Mouse (Mus musculus): Measurements from ENCODE around the gene Elmsan1. TPM values are rescaled to one million over a fixed set of nuclear protein-coding genes. Genes with fewer than 3 reads are reported as not detected.

The Elmsan1 gene
- total RNA-seq, 1 experiment from 2014 or later: 18.7 TPM

GRCm38 (mm10) chr12:84215758-84216440 lies 2.8 kb downstream of the Elmsan1 start:
- DNase-seq: no peak

- DNase-seq: no peak
These were observed 4.0 kb downstream of the Elmsan1 start for GRCm38 (mm10) chr12:84214495-84215175.

- peak; percentile 87 for DNase-seq
These were observed 6.4 kb downstream of the Elmsan1 start for GRCm38 (mm10) chr12:84212297-84212696.

DNA sequence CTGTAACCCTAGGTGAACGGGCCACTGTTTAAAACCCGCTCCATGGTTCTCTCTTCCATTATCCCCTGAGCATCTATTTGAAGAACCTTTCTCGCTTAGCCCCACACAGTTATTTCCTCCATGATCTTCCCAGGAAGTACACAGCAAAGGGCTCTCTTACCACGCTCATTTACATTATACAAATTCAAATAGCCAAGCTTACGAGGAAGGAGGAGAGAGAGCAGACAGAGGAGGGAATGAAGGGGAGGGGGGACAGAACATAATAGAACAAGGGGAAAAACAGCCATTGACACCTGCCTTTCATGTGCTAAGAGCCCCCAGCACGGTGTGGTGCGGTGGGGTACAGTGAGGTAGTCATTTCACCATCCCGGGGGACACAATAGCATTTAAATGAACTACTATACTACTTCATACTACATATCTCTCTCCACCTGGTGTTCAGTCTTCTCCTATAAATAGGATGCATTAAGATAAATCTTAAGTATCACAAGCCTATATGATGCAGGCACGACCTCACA lies 7.6 kb downstream of the Elmsan1 start:
- DNase-seq: no peak

- DNase-seq: no peak
These were observed 8.4 kb downstream of the Elmsan1 start for GRCm38 (mm10) chr12:84210288-84210687.

DNA sequence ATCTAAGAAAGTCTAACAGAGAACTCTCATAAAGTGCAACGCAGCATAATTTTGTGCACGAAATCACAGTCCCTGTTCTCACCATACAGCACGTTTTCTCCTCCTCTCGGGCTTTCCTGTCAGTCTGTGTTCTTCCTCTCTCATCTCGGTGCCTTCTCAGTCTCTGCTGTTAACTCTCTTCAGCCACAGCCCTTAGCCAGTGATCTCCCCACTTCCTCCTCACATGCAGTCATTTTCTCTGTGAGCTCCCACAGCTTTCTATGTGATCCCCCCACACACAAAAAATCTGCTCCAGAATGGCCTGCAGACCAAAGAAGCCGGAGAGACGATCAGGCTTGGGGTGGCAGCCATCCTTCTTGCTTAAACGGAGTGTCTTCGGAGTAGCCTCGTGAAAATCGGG lies 9.6 kb downstream of the Elmsan1 start:
- no peak for DNase-seq

GRCm38 (mm10) chr12:84207209-84207817 lies 11.4 kb downstream of the Elmsan1 start:
- DNase-seq: peak; percentile 61

DNA sequence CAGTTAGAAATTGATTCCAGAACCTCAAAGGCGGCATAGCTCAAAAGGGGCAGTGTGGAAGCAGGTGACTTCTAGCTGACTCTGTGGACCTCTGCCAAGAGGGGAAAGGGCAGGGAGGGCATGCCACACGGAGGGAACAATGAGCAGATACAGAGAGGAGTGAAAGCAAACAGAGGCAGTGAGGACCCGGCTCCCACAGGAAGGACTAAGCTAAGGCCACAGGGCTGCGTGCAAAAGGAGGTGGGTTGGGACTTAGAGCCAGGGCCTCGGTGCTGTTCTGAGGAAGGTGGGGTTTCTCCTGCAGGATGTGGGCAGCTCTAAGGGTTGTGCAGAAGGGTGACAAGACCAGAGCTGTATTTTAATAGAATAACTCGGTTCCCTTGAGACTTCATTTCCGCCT lies 12.2 kb downstream of the Elmsan1 start:
- no peak for DNase-seq

GRCm38 (mm10) chr12:84205659-84206185 lies 13.0 kb downstream of the Elmsan1 start:
- no peak for DNase-seq

GRCm38 (mm10) chr12:84204662-84205061 lies 14.0 kb downstream of the Elmsan1 start:
- no peak for DNase-seq

DNA sequence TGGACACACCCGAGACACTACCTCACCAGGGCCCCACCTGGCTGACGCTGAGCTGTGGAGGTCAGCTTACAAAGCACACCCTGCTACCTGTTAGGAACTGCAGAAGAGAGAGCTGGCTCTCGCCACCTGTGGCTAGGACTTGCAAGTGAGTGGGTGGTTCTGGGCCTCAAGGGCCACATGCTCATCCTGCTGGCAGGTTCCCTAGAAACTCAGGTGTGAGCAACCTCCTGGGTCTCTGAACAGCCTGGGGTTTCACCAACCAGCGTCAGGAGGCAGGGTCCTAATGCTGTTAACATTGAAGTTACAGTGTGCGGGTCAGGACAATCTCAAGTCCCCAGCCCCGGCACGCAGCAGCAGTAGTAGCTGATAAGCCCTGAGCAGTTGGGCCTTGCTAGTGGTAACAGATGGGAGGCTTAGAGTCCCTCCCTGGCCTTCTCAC lies 14.9 kb downstream of the Elmsan1 start:
- peak; percentile 4 for DNase-seq

GRCm38 (mm10) chr12:84203170-84203777 lies 15.4 kb downstream of the Elmsan1 start:
- no peak for DNase-seq

GRCm38 (mm10) chr12:84202561-84202960 lies 16.1 kb downstream of the Elmsan1 start:
- no peak for DNase-seq

DNA sequence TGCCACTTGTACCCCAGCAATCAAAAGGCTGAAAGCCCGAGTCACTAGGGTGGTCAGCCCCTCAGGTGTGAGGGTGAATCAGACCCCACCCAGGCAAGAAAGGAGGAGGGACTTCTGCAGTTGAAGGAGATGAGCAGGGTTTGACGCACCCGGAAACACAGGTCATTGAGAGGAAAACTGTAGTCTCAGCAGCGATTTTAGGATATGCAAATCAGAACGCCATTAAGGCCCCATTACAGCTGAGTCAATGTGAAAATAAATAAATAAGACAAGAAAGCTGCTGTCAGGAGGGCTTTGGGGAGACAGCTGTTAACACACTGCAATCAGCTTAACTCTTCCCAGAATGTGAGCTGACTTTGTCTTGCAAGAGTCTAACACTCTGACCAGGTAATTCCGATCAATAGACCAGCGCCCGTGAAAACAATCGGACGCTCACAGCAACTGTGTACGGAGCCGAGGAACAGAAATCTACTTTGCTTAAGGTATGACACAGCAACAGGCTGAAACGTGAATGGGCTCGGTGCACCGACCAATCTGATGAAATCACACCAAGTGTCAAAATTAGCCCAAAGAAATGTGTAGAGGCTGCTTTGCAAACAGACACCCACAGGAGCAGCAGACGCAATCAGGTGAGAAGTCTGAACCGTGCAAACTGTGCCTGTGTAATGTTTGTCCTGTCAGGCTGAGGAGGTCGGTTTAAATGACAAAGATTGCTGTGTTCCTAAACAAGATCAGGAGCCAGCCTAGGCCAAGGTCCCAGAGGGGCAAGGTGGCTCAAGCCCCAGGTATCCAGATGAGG lies 16.8 kb downstream of the Elmsan1 start:
- DNase-seq: no peak

GRCm38 (mm10) chr12:84201222-84201621 lies 17.5 kb downstream of the Elmsan1 start:
- DNase-seq: no peak

GRCm38 (mm10) chr12:84198880-84199279 lies 19.8 kb downstream of the Elmsan1 start:
- no peak for DNase-seq

DNA sequence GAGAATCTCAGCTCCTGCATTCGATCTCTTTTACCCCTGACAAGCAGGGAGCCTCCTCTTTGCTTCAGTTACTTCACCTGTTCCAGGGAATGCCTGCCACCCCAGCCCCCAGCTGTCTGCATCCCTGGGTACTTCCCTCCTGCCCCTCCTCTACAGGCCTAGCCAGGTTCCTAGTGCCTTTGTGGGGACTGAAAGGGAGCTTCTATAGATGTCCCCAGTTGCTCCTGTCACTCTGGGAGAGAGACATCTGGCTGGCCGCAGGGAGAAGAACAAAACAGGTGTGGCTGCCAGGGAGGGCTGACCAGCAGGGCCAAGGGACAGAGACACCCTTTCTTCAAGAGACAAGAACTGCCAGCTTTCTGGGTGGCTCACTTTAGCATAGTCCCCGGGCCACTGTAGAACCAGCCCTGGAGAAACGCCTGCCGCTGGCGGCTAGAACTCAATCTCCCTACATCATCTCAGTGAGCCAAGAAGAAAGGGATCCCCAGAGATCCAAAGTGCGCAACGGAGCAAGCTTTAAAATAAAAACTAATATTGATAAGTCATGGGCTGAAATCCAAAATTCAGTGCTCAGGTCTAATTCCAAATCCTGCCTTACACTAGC lies 20.5 kb downstream of the Elmsan1 start:
- no peak for DNase-seq

DNA sequence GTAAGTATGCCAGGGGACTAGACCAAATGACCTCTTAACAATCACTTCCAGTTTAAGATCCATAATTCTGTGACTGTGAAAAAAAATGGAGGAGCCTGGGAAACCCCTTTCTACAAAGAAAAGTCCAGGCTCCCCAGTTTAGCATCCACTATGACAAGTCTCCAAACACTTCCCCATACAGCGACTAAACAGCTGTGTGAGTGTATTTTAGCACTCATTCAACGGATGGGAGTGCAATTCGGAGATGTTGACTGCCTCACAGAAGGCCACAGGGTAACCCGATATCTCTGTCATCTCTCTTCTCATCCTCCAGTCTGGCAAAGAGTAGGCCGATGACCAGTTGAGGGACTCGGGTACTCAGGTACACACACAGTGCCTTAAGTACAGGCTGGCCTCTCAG lies 23.5 kb downstream of the Elmsan1 start:
- no peak for DNase-seq

DNA sequence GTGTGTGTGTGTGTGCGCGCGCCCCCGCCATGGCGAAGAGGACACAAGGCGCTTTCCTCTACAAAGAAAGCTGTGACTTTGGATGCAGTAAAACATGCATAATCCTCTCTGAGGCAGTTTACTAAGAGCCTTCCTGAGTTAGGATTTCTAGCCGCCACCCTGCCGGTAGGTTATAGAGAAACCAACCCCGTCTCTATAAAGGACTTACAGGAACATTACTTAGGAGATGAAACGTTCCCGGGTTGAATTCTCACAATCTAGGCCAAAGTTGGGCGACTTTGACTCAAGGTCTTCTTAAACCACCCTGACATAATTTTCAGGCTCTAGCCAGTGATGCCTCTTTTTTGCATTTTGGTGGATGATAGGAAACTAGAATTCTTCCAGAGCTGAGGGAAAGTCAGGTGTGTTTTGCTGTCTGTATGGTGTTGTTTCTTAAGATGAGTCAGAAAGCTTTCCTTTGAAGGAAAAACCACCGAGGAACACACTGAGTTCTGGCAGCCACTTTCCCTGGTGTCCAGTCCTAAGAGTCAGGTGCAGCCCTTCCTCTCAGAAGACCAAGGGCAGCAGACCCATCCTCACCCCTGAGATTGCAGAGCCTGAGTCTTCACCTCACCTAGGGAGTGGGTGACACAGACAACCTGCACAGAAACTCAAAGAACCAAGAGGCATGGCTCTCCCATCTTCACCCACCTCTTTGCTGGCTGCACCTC lies 24.1 kb downstream of the Elmsan1 start:
- no peak for DNase-seq

GRCm38 (mm10) chr12:84193642-84194399 lies 24.9 kb downstream of the Elmsan1 start:
- peak; percentile 96 for DNase-seq
